8 mouse cellular contexts compared by ENCODE assay signal in the genomic region with DNA sequence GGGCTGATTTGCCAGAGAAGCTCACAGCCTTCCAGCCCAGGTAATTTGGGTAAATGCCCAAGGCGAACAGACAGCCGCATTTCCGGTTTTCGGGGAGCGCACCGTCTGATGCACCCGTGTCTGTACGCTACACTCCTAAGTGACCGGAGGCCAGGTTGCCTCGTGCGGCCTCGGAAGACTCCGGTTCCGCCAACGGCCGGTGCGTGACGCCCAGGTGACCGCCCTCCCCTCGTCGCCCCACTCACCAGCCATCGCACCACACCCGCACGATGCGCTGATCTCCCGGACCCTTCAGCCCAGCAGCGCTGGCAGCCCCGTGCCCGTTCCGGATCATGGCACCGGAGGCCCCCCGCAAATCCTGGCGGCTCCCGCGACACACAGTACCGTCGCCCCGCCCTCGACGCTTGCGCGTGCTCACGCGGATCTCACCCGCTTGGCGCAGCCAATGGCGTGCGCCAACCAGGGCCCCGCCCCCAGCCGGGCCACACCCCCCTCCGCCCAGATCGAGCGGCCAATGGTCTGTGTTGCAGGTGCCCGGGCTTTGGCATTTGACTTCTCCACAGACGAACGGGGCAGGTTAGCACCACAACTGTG. TPM values are rescaled to one million over a fixed set of nuclear protein-coding genes. Genes with fewer than 3 reads are reported as not detected.
A peak's percentile ranks its signal among the peaks of the same experiment; 100 is the strongest.
DNase-seq lines count a peak whose midpoint lies in the region; ATAC-seq lines count a peak whose summit lies in the region.

TSS of gene Pcyt2 (minus strand) at position 418 of the 594 bp plus-strand sequence.

- peaks cover 20% of the 10 kb centered on the region for H3K4me1 ChIP-seq in hindbrain, embryonic 16.5 days (ENCODE audit: control insufficient read depth, insufficient read depth, low read depth, low read length)

- H3K79me2 ChIP-seq in macrophage (ENCODE audit: inconsistent target) = peaks cover 64% of the 10 kb centered on the region

- H3K9me3 ChIP-seq in hindbrain, embryonic 16.5 days (ENCODE audit: control insufficient read depth, low read length) = no peaks in the 10 kb centered on the region

- ATAC-seq in hindbrain, embryonic 16.5 days = peak; percentile 96

- peak within 1 kb of the TSS; percentile 86 for H3K4me3 ChIP-seq in hindbrain, embryonic 16.5 days (ENCODE audit: low read length)
- peak within 1 kb of the TSS; percentile 94 for H3K4me3 ChIP-seq in macrophage (ENCODE audit: inconsistent target)

- peak within 1 kb of the TSS; percentile 90 for H3K27ac ChIP-seq in hindbrain, embryonic 16.5 days (ENCODE audit: low read depth, low read length)
- peak within 1 kb of the TSS; percentile 84 for H3K27ac ChIP-seq in macrophage

- H3K27me3 ChIP-seq in hindbrain, embryonic 16.5 days (replicated peaks; ENCODE audit: control insufficient read depth, insufficient read depth, low read length) = no peaks in the 10 kb centered on the region

- DNase-seq in T-cell, adult 2 months (ENCODE audit: low spot score) = peak; percentile 92
- DNase-seq in cerebellum, postnatal 36 days = peak; percentile 87 to 96
- DNase-seq in gastrocnemius, adult 18-20 months (ENCODE audit: low spot score) = peak; percentile 92
- DNase-seq in left cerebral cortex, adult 18-20 months (ENCODE audit: low spot score in 2 of 2) = peak; percentile 88 to 93
- DNase-seq in right cerebral cortex, adult 18-20 months = peak; percentile 94
- DNase-seq in urinary bladder, postnatal 10 days (ENCODE audit: low spot score) = peak; percentile 69

- under 1% methylated on average over 56 of the region's 56 CpGs for WGBS in hindbrain, embryonic 16.5 days
- under 1% methylated on average over 55 of the region's 56 CpGs for WGBS in macrophage (ENCODE audit: missing documents)

- peak within 1 kb of the TSS; percentile 58 for H3K4me2 ChIP-seq in hindbrain, embryonic 16.5 days (ENCODE audit: low read length)

- peak within 1 kb of the TSS; percentile 88 for H3K9ac ChIP-seq in hindbrain, embryonic 16.5 days (ENCODE audit: low read depth, low read length)

- peaks cover 35% of the 10 kb centered on the region for H3K36me3 ChIP-seq in hindbrain, embryonic 16.5 days (ENCODE audit: control insufficient read depth, insufficient read depth, low read length)
- H3K36me3 ChIP-seq in macrophage (ENCODE audit: inconsistent target) = peaks cover 58% of the 10 kb centered on the region

RNA-seq across cellular contexts. Expression of gene Pcyt2, which starts in this region (rescaled TPM):
- 10 to 100 TPM; 26.1 to 27.7 TPM for total RNA-seq in gastrocnemius, adult 18-20 months (2021)
- 236 and 242 TPM in 2 replicates for polyA plus RNA-seq in hindbrain, embryonic 16.5 days (2015; fragmentation: Nextera tagmentation; extraction: Ambion mirVana)
- 100 to 1,000 TPM; 124 to 136 TPM for total RNA-seq in left cerebral cortex, adult 18-20 months (2021)
- total RNA-seq in macrophage (2018; cell fraction: chromatin; rRNA removed) = 100 to 1,000 TPM; 136 to 537 (median 250) TPM
- 10 to 100 TPM; 15.5 to 47.5 (median 25.2) TPM for total RNA-seq in macrophage (2018; cell fraction: cytosol; rRNA removed)
- total RNA-seq in macrophage (2018; cell fraction: nucleus; rRNA removed) = 100 to 1,000 TPM in 23 of 26 experiments, 10 to 100 TPM in 3; 67.5 to 355 (median 144) TPM
- 23.8 to 69.4 TPM (median 36.2 TPM) in 3 replicates for polyA plus RNA-seq in macrophage (2018)

Comparison
In these comparisons a context has a peak if more than half of its experiments do, and no peak if none do; other contexts are left out.
1. Peak in every context shown above with its lines: DNase-seq, ATAC-seq, H3K4me3 ChIP-seq and H3K27ac ChIP-seq.
2. RNA of gene Pcyt2 (total RNA-seq): 124 to 136 TPM in left cerebral cortex, adult 18-20 months; 26.1 to 27.7 TPM in gastrocnemius, adult 18-20 months; every median in the first group is over 4 times any median in the second.